Comparison of ENCODE assay signal across 28 mouse cellular contexts in genomic region chr1:41887556-41887955, GRCm38 (mm10).
DNase-seq lines count a peak whose midpoint lies in the region; ATAC-seq and TF ChIP-seq lines count a peak whose summit lies in the region.
"Had no signal": no experiment of that assay in that cellular context is flagged by ENCODE, and none has a peak within 500 bp of the region (broad histone marks: within the 10 kb centered on the region; RNA-seq: fewer than 3 reads in every experiment).

No protein-coding gene starts in this region.

- no peak overlapping the region for H3K27ac ChIP-seq in kidney, adult 2 months (ENCODE audit: insufficient read depth, low read depth, low read length)
- H3K27ac ChIP-seq in embryonic facial prominence, embryonic 13.5 days: 0 out of 2 replicates have a peak overlapping the region, but pooled peaks have one; percentile 65
- peak overlapping the region; percentile 85 for H3K27ac ChIP-seq in forebrain, embryonic 16.5 days (ENCODE audit: low read length)
- no peak overlapping the region for H3K27ac ChIP-seq in layer of hippocampus, adult 2 months
- H3K27ac ChIP-seq: heart, adult 2 months; limb, embryonic 12.5 days; liver, embryonic 15.5 days had no signal

- H3K36me3 ChIP-seq in kidney, adult 2 months (ENCODE audit: control insufficient read depth, insufficient read depth, low read length): no peaks in the 10 kb centered on the region
- H3K36me3 ChIP-seq in embryonic facial prominence, embryonic 13.5 days: no peaks in the 10 kb centered on the region
- H3K36me3 ChIP-seq in forebrain, embryonic 16.5 days (ENCODE audit: control insufficient read depth, insufficient read depth): no peaks in the 10 kb centered on the region
- H3K36me3 ChIP-seq: embryonic facial prominence, embryonic 12.5 days; heart, embryonic 12.5 days; limb, embryonic 12.5 days; liver, embryonic 15.5 days had no signal

- no peak for TF ChIP-seq POLR2A in kidney, adult 2 months (IDR thresholded peaks at IDR 0.05; ENCODE audit: low read depth, low read length)

- no peak overlapping the region for H3K4me3 ChIP-seq in kidney, adult 2 months (ENCODE audit: insufficient read depth, low read depth, low read length)
- no peak overlapping the region for H3K4me3 ChIP-seq in embryonic facial prominence, embryonic 13.5 days
- H3K4me3 ChIP-seq in forebrain, embryonic 16.5 days (replicated peaks; ENCODE audit: low read length): no peak overlapping the region
- no peak overlapping the region for H3K4me3 ChIP-seq in layer of hippocampus, adult 2 months
- H3K4me3 ChIP-seq: embryonic facial prominence, embryonic 12.5 days; heart, adult 2 months; heart, embryonic 12.5 days; left cerebral cortex, adult 2 months; limb, embryonic 12.5 days; liver, embryonic 15.5 days had no signal

- 74% methylated on average over 8 of the region's 8 CpGs for WGBS in kidney, adult 2 months
- WGBS in embryonic facial prominence, embryonic 13.5 days: 66% methylated on average over 8 of the region's 8 CpGs
- 78% methylated on average over 8 of the region's 8 CpGs for WGBS in forebrain, embryonic 16.5 days

- intact Hi-C loops in heart, postnatal 36 days (cut with DNase I): no loop called here

- H3K9me3 ChIP-seq in embryonic facial prominence, embryonic 13.5 days: no peaks in the 10 kb centered on the region
- H3K9me3 ChIP-seq in forebrain, embryonic 16.5 days (ENCODE audit: control insufficient read depth, low read length): no peaks in the 10 kb centered on the region
- H3K9me3 ChIP-seq: embryonic facial prominence, embryonic 12.5 days; heart, embryonic 12.5 days; limb, embryonic 12.5 days; liver, embryonic 15.5 days had no signal

- peak; percentile 52 for DNase-seq in heart, adult 11 months
- no peak for DNase-seq in heart, postnatal 36 days
- DNase-seq in kidney, adult 2 months: peak; percentile 10
- DNase-seq in kidney, postnatal 25 days: no peak
- no peak for DNase-seq in ovary, adult 18-20 months (ENCODE audit: low spot score)
- DNase-seq in layer of hippocampus, adult 2 months (ENCODE audit: low spot score in 2 of 2): no peak
- DNase-seq: adrenal gland, postnatal 14 days; cerebellum, adult 11 months; cerebellum, adult 9-10 months; cerebellum, postnatal 36 days; gastrocnemius, postnatal 36 days; heart, adult 2 months; kidney, adult 9 months; kidney, postnatal 10 days; lung, postnatal 14 days; right cerebral cortex, adult 18-20 months; thymus, adult 2 months; thymus, postnatal 36 days had no signal

- H3K27me3 ChIP-seq in kidney, adult 2 months (replicated peaks; ENCODE audit: control insufficient read depth, insufficient read depth, low read length): no peaks in the 10 kb centered on the region
- no peaks in the 10 kb centered on the region for H3K27me3 ChIP-seq in embryonic facial prominence, embryonic 13.5 days
- no peaks in the 10 kb centered on the region for H3K27me3 ChIP-seq in forebrain, embryonic 16.5 days (replicated peaks; ENCODE audit: control insufficient read depth, insufficient read depth, low read length)
- H3K27me3 ChIP-seq: embryonic facial prominence, embryonic 12.5 days; heart, embryonic 12.5 days; liver, embryonic 15.5 days had no signal

- H3K4me1 ChIP-seq in kidney, adult 2 months (ENCODE audit: control insufficient read depth, insufficient read depth, low read length): no peaks in the 10 kb centered on the region
- H3K4me1 ChIP-seq in embryonic facial prominence, embryonic 13.5 days: peaks cover 48% of the 10 kb centered on the region
- peaks cover 31% of the 10 kb centered on the region for H3K4me1 ChIP-seq in forebrain, embryonic 16.5 days (replicated peaks; ENCODE audit: control insufficient read depth, insufficient read depth, low read length)
- H3K4me1 ChIP-seq: liver, embryonic 15.5 days had no signal

- H3K4me2 ChIP-seq in embryonic facial prominence, embryonic 13.5 days: no peak overlapping the region
- no peak overlapping the region for H3K4me2 ChIP-seq in forebrain, embryonic 16.5 days (ENCODE audit: low read length)
- H3K4me2 ChIP-seq: embryonic facial prominence, embryonic 12.5 days; heart, embryonic 12.5 days; limb, embryonic 12.5 days; liver, embryonic 15.5 days; lung, embryonic 14.5 days; midbrain, embryonic 11.5 days had no signal

- no peak for TF ChIP-seq CTCF in kidney, adult 2 months (conservative IDR thresholded peaks at IDR 0.05; ENCODE audit: insufficient read depth, insufficient read length, low read depth, low read length)
- no peak for TF ChIP-seq CTCF in layer of hippocampus, adult 2 months (conservative IDR thresholded peaks at IDR 0.05)

- no peak for ATAC-seq in embryonic facial prominence, embryonic 13.5 days (ENCODE audit: insufficient number of reproducible peaks, insufficient read depth, low FRiP score, low TSS enrichment, low read depth)
- ATAC-seq in forebrain, embryonic 16.5 days: no peak
- ATAC-seq: CD4-positive, CD25-positive, alpha-beta regulatory T cell, adult 4 months had no signal

- H3K9ac ChIP-seq in embryonic facial prominence, embryonic 13.5 days: no peak overlapping the region
- H3K9ac ChIP-seq in forebrain, embryonic 16.5 days (replicated peaks; ENCODE audit: low read depth, low read length): no peak overlapping the region
- H3K9ac ChIP-seq: embryonic facial prominence, embryonic 12.5 days; heart, embryonic 12.5 days; limb, embryonic 12.5 days; liver, embryonic 15.5 days; lung, embryonic 14.5 days had no signal

Comparison
In these comparisons a context has a peak if more than half of its experiments do, and no peak if none do; other contexts are left out.
1. DNase-seq: peak in heart, adult 11 months (single experiment) and kidney, adult 2 months (single experiment); none in heart, postnatal 36 days (0 of 2), kidney, postnatal 25 days (0 of 2), ovary, adult 18-20 months (single experiment) and layer of hippocampus, adult 2 months (0 of 2).
2. H3K27ac ChIP-seq: peak in embryonic facial prominence, embryonic 13.5 days (single experiment) and forebrain, embryonic 16.5 days (single experiment); none in kidney, adult 2 months (single experiment) and layer of hippocampus, adult 2 months (single experiment).